Mouse (Mus musculus) C2C12 (cell line): ENCODE measurements at regions not wholly inside any gene's neighbourhood (a gene's known extent, or its start where the extent isn't known, plus 50 kb on each side); places are given as distances from the start of the nearest gene placed in this dataset.

Experiments
- H3K27me3 ChIP-seq: one replicate; pipeline ENCODE4 v1.6.1; 2011; ENCODE audit not compliant: control insufficient read depth, insufficient read depth, insufficient read length
- H3K36me3 ChIP-seq: one replicate; pipeline ENCODE4 v1.6.1; 2011; ENCODE audit not compliant: control insufficient read depth, insufficient read depth
- H3K4me3 ChIP-seq: one replicate; pipeline ENCODE4 v1.5.1; 2011; ENCODE audit warnings: mild to moderate bottlenecking, control low read depth; ENCODE audit not compliant: poor library complexity, insufficient read depth, severe bottlenecking
- H3K79me2 ChIP-seq: one replicate; pipeline ENCODE4 v1.6.1; 2011; ENCODE audit not compliant: control insufficient read depth, insufficient read depth
- H3K79me3 ChIP-seq: one replicate; pipeline ENCODE4 v1.6.1; 2011; ENCODE audit warnings: low read depth, control low read depth
- H3ac ChIP-seq: one replicate; pipeline ENCODE3; 2011; ENCODE audit warnings: low read depth; ENCODE audit not compliant: control insufficient read depth, insufficient read length
- CEBPB ChIP-seq: IDR thresholded peaks from one replicate; pipeline ENCODE4 v1.6.1; 2011; ENCODE audit warnings: low read depth, mild to moderate bottlenecking, control low read depth, moderate library complexity
- CTCF ChIP-seq: IDR thresholded peaks from one replicate; pipeline ENCODE4 v1.5.1; 2011; ENCODE audit not compliant: control insufficient read depth, insufficient read depth, insufficient read length
- FOSL1 ChIP-seq: IDR thresholded peaks from one replicate; pipeline ENCODE4 v1.8.0; 2011; ENCODE audit warnings: mild to moderate bottlenecking, low read length; ENCODE audit not compliant: poor library complexity, insufficient read depth, severe bottlenecking
- MAX ChIP-seq: IDR thresholded peaks from one replicate; pipeline ENCODE4 v1.6.1; 2011; ENCODE audit warnings: mild to moderate bottlenecking, control low read depth
- MYOD1 ChIP-seq: IDR thresholded peaks from one replicate; pipeline ENCODE4 v1.6.1; 2011; ENCODE audit warnings: low read depth; ENCODE audit not compliant: control insufficient read depth, insufficient read length
- MYOG ChIP-seq: IDR thresholded peaks from one replicate; pipeline ENCODE4 v1.6.1; 2011; ENCODE audit not compliant: control insufficient read depth, insufficient read length; ENCODE audit errors: extremely low read depth
- USF1 ChIP-seq: IDR thresholded peaks from one replicate; pipeline ENCODE4 v1.6.1; 2011; ENCODE audit warnings: low read depth, mild to moderate bottlenecking, control low read depth, moderate library complexity

- Histone ChIP-seq H3K79me2 (no peaks in the 10 kb centered on the region), H3K79me3 (no peaks in the 10 kb centered on the region), H3K27me3 (no peaks in the 10 kb centered on the region), H3K4me3 (no peak overlapping the region), H3ac (no peak overlapping the region), H3K36me3 (no peaks in the 10 kb centered on the region)
- TF ChIP-seq CEBPB, result no peak
- TF ChIP-seq MYOG, result no peak
- no peak for TF ChIP-seq MYOD1
- TF ChIP-seq MAX, result no peak
- no peak for TF ChIP-seq USF1
- no peak for TF ChIP-seq CTCF
- TF ChIP-seq FOSL1, result no peak
Observed at GRCm38 (mm10) chr12:99039497-99040322, 119.3 kb downstream of the Ttc8 start.

DNA sequence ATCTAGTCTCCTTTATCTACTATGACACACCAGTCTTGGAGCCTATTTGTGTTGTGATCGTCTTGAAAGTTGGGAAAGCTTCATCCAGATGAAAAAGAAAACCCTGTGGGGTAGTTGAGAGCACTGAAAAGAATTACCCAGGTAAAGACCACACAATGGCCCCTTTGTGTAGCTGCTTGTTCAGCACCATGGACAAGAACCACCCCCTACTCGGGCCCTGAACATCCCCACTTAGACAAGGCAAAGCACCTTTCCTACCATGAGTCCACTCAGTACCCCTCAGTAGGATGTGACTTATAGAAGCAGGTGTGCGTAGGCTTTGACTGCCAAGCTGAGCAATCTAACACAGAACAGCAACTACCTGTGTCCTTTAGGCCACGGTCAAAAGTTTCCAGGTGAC is 121.2 kb downstream of the Ttc8 start:
- Histone ChIP-seq H3K4me3 (no peak overlapping the region), H3K79me3 (no peaks in the 10 kb centered on the region), H3ac (no peak overlapping the region), H3K36me3 (no peaks in the 10 kb centered on the region), H3K27me3 (no peaks in the 10 kb centered on the region), H3K79me2 (no peaks in the 10 kb centered on the region)
- TF ChIP-seq CEBPB (no peak), MAX (no peak), MYOD1 (no peak), USF1 (no peak), CTCF (no peak), MYOG (no peak), FOSL1 (no peak)

GRCm38 (mm10) chr12:99042918-99043862 is 122.8 kb downstream of the Ttc8 start:
- H3K36me3 ChIP-seq, result no peaks in the 10 kb centered on the region
- H3K79me3 ChIP-seq, result no peaks in the 10 kb centered on the region
- H3ac ChIP-seq, result no peak overlapping the region
- no peaks in the 10 kb centered on the region for H3K27me3 ChIP-seq
- H3K4me3 ChIP-seq, result no peak overlapping the region
- TF ChIP-seq MYOD1 (no peak), CTCF (no peak)
- H3K79me2 ChIP-seq, result no peaks in the 10 kb centered on the region

- no peak overlapping the region for H3K4me3 ChIP-seq
- no peaks in the 10 kb centered on the region for H3K79me2 ChIP-seq
- H3K36me3 ChIP-seq, result no peaks in the 10 kb centered on the region
- H3K79me3 ChIP-seq, result no peaks in the 10 kb centered on the region
- TF ChIP-seq MAX, result no peak
- TF ChIP-seq CTCF, result no peak
- TF ChIP-seq MYOD1, result no peak
- no peak for TF ChIP-seq CEBPB
- TF ChIP-seq MYOG, result no peak
- no peak for TF ChIP-seq USF1
- TF ChIP-seq FOSL1, result no peak
- H3ac ChIP-seq, result no peak overlapping the region
- H3K27me3 ChIP-seq, result no peaks in the 10 kb centered on the region
Observed at GRCm38 (mm10) chr12:99044477-99044876, 124.1 kb downstream of the Ttc8 start.

DNA sequence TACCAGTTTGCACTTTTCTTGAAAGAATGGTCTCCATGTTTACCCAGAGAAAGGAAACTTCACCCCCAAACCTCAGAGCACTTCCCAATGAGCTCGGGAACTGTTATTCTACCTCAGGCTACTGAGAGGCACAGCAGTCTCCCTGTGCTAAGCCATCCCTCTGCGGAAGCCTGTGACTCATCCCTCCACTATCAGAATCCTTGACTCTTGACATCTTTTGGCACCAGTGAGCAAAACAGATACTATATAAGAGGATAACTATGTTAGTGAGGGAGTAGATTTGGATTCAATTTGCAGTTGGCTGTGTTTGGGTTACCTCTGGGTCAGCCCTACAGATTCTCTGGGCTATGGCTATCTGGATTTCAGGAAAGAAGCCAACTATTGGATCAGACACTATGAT is 130.1 kb downstream of the Ttc8 start:
- Histone ChIP-seq H3K4me3 (no peak overlapping the region), H3K79me2 (no peaks in the 10 kb centered on the region), H3ac (no peak overlapping the region), H3K79me3 (no peaks in the 10 kb centered on the region), H3K27me3 (no peaks in the 10 kb centered on the region), H3K36me3 (no peaks in the 10 kb centered on the region)
- no peak for TF ChIP-seq MYOG
- no peak for TF ChIP-seq MYOD1
- TF ChIP-seq CTCF, result no peak
- TF ChIP-seq CEBPB, result no peak
- TF ChIP-seq FOSL1, result no peak
- TF ChIP-seq MAX, result no peak
- TF ChIP-seq USF1, result no peak

DNA sequence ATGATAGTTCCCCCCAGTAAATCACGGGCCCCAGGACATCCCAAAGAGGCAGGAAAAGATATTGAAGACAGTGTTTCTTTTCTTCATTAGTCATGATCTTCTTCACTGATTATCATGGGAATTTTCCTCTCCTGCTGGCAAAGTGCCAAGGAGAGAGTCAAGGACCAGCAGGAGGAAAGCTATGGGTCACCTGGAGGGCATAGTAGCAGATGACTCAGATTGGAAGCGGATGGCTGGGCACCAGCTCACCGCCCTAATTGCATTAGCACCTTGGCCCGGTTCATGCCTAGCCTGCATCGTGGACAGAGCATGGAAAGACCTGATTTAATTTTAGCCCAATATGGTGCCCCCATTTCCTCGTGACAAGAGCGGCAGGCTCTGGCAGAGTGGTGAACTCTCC is 132.2 kb downstream of the Ttc8 start:
- H3K4me3 ChIP-seq, result no peak overlapping the region

More for the DNA sequence above, 132.2 kb downstream of the Ttc8 start:
- Histone ChIP-seq H3K79me2 (no peaks in the 10 kb centered on the region), H3K79me3 (no peaks in the 10 kb centered on the region), H3K36me3 (no peaks in the 10 kb centered on the region), H3K27me3 (no peaks in the 10 kb centered on the region), H3ac (no peak overlapping the region)
- no peak for TF ChIP-seq FOSL1
- no peak for TF ChIP-seq MYOG
- no peak for TF ChIP-seq CTCF
- TF ChIP-seq MYOD1, result no peak
- no peak for TF ChIP-seq USF1
- no peak for TF ChIP-seq CEBPB
- TF ChIP-seq MAX, result no peak
